Mouse (Mus musculus): Measurements from ENCODE around the gene Klk15. TPM values are rescaled to one million over a fixed set of nuclear protein-coding genes. Genes with fewer than 3 reads are reported as not detected.

Klk15 gene
- under 1 TPM in 1 of 2 experiments, not detected in 1; 0.69 TPM for polyA plus RNA-seq (2017; shearing (Covaris generic))

DNA sequence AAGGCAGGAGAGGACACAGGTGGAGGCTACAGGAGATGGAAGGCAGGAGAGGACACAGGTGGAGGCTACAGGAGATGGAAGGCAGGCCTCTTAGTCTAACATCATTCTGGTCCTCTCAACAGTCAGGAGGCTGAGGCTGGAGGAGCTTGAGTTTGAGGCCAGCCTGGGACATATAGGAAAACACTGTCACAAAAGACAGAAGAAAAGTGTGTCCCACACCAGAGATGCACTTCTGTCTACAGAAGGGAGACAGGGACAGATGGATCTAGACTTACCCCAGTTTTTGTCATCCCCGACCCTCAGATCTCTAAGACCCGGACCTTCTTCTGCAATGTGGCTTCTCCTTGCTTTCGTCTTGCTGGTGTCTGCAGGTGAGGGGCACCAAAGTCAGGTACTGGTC is at the start of gene Klk15:
Klk15 (plus strand) TSS at position 301 of the 400 bp plus-strand sequence.

DNA sequence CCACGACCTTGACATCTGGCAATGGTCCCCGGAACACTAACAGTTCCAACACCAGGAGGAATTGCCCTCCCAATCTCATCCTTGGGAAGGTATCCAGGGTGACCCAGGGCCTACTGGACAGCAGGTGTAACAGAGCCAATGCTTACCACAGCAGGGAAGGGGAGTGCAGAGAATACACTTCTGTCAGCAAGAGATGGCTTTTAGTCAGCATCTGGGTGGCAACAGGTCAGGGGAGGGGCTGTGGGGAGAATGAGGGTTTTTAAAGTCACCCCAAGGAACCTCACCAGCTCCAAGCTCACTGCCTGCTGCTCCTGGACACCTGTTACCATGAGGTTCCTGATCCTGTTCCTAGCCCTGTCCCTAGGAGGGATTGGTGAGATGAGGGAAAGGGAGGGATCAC is 16.8 kb downstream of the Klk15 start, which contains the start of gene Klk1b8:
Klk1b8 (plus strand) TSS at position 301 of the 400 bp plus-strand sequence.

DNA sequence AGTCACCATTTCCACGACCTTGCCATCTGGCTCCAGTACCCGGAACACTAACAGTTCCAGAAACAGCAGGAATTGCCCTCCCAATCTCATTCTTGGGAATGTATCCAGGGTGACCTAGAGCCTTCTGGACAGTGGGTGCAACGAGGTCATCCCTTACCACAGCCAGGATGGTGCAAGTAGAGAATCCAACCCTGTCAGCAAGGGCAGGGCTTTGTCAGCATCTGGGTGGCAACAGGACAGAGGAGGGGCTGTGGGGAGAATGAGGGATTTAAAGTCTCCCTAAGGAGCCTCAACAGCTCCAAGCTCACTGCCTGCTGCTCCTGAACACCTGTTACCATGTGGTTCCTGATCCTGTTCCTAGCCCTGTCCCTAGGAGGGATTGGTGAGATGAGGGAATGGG is 32.9 kb downstream of the Klk15 start, which contains the start of gene Klk1b1:
Klk1b1 (plus strand) TSS at position 301 of the 400 bp plus-strand sequence.

DNA sequence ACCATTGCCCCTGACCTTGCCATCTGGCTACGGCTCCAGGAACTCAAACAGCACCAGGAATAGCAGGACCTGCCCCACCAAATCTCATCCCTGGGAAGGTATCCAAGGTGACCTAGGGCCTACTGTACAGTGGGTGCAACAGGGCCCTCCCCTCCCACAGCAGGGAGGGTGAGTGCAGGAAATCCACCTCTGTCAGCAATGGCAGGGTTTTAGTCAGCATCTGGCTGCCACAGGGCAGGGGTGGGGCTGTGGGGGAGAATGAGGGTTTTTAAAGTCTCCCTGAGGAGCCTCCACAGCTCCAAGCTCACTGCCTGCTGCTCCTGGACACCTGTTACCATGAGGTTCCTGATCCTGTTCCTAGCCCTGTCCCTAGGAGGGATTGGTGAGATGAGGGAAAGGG is 42.2 kb downstream of the Klk15 start, which contains the start of gene Klk1b9:
Klk1b9 (plus strand) TSS at position 301 of the 400 bp plus-strand sequence.

Other genes starting within 250 kb of the Klk15 start
- gene Klk14, start 243.3 kb upstream of the Klk15 start, polyA plus RNA-seq (2017; shearing (Covaris generic)): under 1 TPM in 1 of 2 experiments, not detected in 1; 0.22 TPM
- under 1 TPM in 1 of 2 experiments, not detected in 1; 0.26 TPM for gene Klk13, start 221.2 kb upstream of the Klk15 start, polyA plus RNA-seq (2017; shearing (Covaris generic))
- gene Klk12, start 164.8 kb upstream of the Klk15 start, polyA plus RNA-seq (2017; shearing (Covaris generic)): under 1 TPM in 1 of 2 experiments, not detected in 1; 0.19 TPM
- gene Klk11, start 159.1 kb upstream of the Klk15 start, polyA plus RNA-seq (2017; shearing (Covaris generic)): under 1 TPM; 0.28 to 0.97 TPM
- gene Klk10, start 152.7 kb upstream of the Klk15 start, polyA plus RNA-seq (2017; shearing (Covaris generic)): under 1 TPM; 0.11 to 0.21 TPM
- gene Klk9, start 141.8 kb upstream of the Klk15 start, polyA plus RNA-seq (2017; shearing (Covaris generic)): 1 to 10 TPM in 1 of 2 experiments, under 1 TPM in 1; 0.92 to 1.5 TPM
- gene Klk8, start 136.2 kb upstream of the Klk15 start, polyA plus RNA-seq (2017; shearing (Covaris generic)): 100 to 1,000 TPM; 112 to 189 TPM
- gene Klk7, start 122.4 kb upstream of the Klk15 start, polyA plus RNA-seq (2017; shearing (Covaris generic)): under 1 TPM; 0.11 to 0.64 TPM
- under 1 TPM; 0.18 to 0.43 TPM for gene Klk6, start 109.2 kb upstream of the Klk15 start, polyA plus RNA-seq (2017; shearing (Covaris generic))
- under 1 TPM in 1 of 2 experiments, not detected in 1; 0.31 TPM for gene Klk5, start 91.8 kb upstream of the Klk15 start, polyA plus RNA-seq (2017; shearing (Covaris generic))
- gene Klk4, start 52.6 kb upstream of the Klk15 start, polyA plus RNA-seq (2017; shearing (Covaris generic)): not detected
- 1 to 10 TPM in 1 of 2 experiments, not detected in 1; 1.9 TPM for gene Klk1b8, start 16.9 kb downstream of the Klk15 start, polyA plus RNA-seq (2017; shearing (Covaris generic))
- not detected for gene Klk1b1, start 33.0 kb downstream of the Klk15 start, polyA plus RNA-seq (2017; shearing (Covaris generic))
- gene Klk1b9, start 42.3 kb downstream of the Klk15 start, polyA plus RNA-seq (2017; shearing (Covaris generic)): not detected
- not detected for gene Klk1b11, start 62.1 kb downstream of the Klk15 start, polyA plus RNA-seq (2017; shearing (Covaris generic))
- gene Klk1b26, start 78.4 kb downstream of the Klk15 start, polyA plus RNA-seq (2017; shearing (Covaris generic)): under 1 TPM in 1 of 2 experiments, not detected in 1; 0.22 TPM
- gene Klk1b27, start 118.5 kb downstream of the Klk15 start, polyA plus RNA-seq (2017; shearing (Covaris generic)): 1 to 10 TPM; 2.7 to 3.0 TPM
- not detected for gene Klk1b21, start 168.6 kb downstream of the Klk15 start, polyA plus RNA-seq (2017; shearing (Covaris generic))
- not detected for gene Klk1b22, start 178.9 kb downstream of the Klk15 start, polyA plus RNA-seq (2017; shearing (Covaris generic))
- not detected for gene Klk1b16, start 203.0 kb downstream of the Klk15 start, polyA plus RNA-seq (2017; shearing (Covaris generic))